Mouse (Mus musculus) skeletal muscle tissue, adult 2 months (tissue): ENCODE data around the gene Olfr1263.

Source experiments
- DNase-seq: peaks from one replicate; pipeline ENCODE4 v3.0.0-alpha.2; 2012; ENCODE audit warnings: low read depth, low spot score

The Olfr1263 gene

DNA sequence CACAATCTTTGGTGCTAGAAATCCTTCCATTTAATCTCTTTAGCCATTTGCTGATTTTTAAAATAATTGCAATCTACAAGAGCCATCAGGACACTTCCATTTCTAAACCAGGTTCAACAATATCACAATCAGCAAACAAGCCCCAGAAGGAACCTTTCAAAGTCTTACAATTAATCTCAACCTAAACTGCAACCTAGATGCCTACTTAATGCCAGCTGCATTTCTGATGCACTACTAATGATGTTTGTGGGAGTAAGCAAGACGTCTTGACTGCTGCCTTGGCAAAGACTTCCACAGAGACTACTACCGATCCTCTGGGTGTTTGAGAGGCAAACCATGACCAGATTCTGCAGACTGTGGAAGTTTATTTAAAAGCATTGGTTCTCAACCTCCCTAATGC lies at the start of gene Olfr1263:
TSS of gene Olfr1263 (plus strand) at position 301 of the 400 bp plus-strand sequence.
- no peak for DNase-seq

- no peak for DNase-seq
Measured at GRCm38 (mm10) chr2:89974184-89974583, 37.7 kb upstream of the Olfr1263 start, which contains the start of gene Olfr1260. Gene Olfr1260, plus strand, starts transcription at chr2:89974340.

GRCm38 (mm10) chr2:89977709-89978108 lies 34.2 kb upstream of the Olfr1263 start:
- DNase-seq, result no peak

GRCm38 (mm10) chr2:89990921-89991320 lies 21.0 kb upstream of the Olfr1263 start, which contains the start of gene Olfr1261:
Gene Olfr1261, plus strand, starts transcription at chr2:89991221.
- DNase-seq, result no peak

DNA sequence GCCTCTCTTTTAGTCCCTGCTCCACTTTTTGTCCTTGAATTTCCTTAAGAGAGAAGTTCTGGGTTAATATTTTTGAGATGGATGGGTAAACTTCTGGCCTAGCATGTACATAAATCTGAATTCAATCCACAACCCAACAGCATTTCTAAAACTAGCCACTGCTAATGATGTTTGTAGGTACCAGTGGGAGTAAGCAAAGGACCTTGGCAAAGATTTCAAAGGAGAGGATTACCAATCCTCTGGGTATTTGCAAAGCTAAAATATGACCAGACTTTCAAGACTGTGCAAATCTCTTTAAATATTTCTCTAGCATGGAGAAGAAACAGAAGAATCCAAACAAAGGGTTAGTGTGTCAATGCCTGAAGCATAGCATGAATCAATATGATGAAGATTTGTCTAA lies 12.1 kb upstream of the Olfr1263 start, which contains the start of gene Olfr1262:
TSS of gene Olfr1262 (plus strand) at position 301 of the 400 bp plus-strand sequence.
- no peak for DNase-seq

GRCm38 (mm10) chr2:90025477-90025876 lies 13.5 kb downstream of the Olfr1263 start, which contains the start of gene Olfr1264:
Gene Olfr1264, minus strand, starts transcription at chr2:90025577.
- no peak for DNase-seq

DNA sequence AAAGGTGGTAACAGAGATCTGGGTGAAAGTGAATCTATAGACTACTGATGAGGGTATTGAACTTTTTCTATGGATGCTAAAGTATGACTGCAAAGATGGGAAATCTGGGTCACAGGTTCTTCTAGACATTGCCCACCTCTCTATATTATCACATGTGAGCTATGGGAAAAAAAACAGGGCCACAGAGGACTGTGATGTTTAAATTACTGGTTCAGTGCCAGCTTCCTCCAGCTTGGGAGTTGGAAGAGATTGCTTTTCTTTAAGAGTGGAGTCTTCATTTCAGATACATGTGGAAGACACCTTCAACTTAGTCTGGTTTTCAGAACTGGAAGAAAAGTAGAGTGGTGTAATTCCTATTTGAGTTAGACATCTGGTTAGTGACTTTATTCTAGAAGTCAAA lies 23.1 kb downstream of the Olfr1263 start, which contains the start of gene Olfr1265:
TSS of gene Olfr1265 (plus strand) at position 301 of the 400 bp plus-strand sequence.
- DNase-seq, result no peak

- no peak for DNase-seq
Measured at GRCm38 (mm10) chr2:90063494-90063893, 51.6 kb downstream of the Olfr1263 start, which contains the start of gene Olfr140. Gene Olfr140, minus strand, starts transcription at chr2:90063594.
